Mouse (Mus musculus) embryo, embryonic 11 days (tissue): ENCODE measurements around the gene 1810010D01Rik.

Experiments used
- DNase-seq: peaks from one replicate; pipeline ENCODE4 v3.0.0-alpha.2; 2015

Gene 1810010D01Rik

GRCm38 (mm10) chr7:145211680-145212659 lies 4.1 kb upstream of the 1810010D01Rik start:
- peak; percentile 79 for DNase-seq

- no peak for DNase-seq
Measured at GRCm38 (mm10) chr7:145210477-145211070, 2.7 kb upstream of the 1810010D01Rik start.

- no peak for DNase-seq
Measured at GRCm38 (mm10) chr7:145206801-145207200, 1.1 kb downstream of the 1810010D01Rik start.

- DNase-seq = peak; percentile 94
Measured at GRCm38 (mm10) chr7:145206056-145206610, 1.8 kb downstream of the 1810010D01Rik start.

GRCm38 (mm10) chr7:145205363-145205902 lies 2.5 kb downstream of the 1810010D01Rik start:
- no peak for DNase-seq

- no peak for DNase-seq
Measured at GRCm38 (mm10) chr7:145199711-145200110, 8.2 kb downstream of the 1810010D01Rik start.

GRCm38 (mm10) chr7:145198223-145198714 lies 9.7 kb downstream of the 1810010D01Rik start:
- DNase-seq = no peak

- no peak for DNase-seq
Measured at GRCm38 (mm10) chr7:145197711-145198110, 10.2 kb downstream of the 1810010D01Rik start.

GRCm38 (mm10) chr7:145197042-145197441 lies 10.9 kb downstream of the 1810010D01Rik start:
- no peak for DNase-seq

- no peak for DNase-seq
Measured at GRCm38 (mm10) chr7:145196340-145196739, 11.6 kb downstream of the 1810010D01Rik start.

GRCm38 (mm10) chr7:145195186-145195927 lies 12.6 kb downstream of the 1810010D01Rik start:
- no peak for DNase-seq

GRCm38 (mm10) chr7:145194455-145195161 lies 13.3 kb downstream of the 1810010D01Rik start:
- no peak for DNase-seq

GRCm38 (mm10) chr7:145192836-145193235 lies 15.1 kb downstream of the 1810010D01Rik start:
- DNase-seq = no peak

GRCm38 (mm10) chr7:145190520-145190919 lies 17.4 kb downstream of the 1810010D01Rik start:
- DNase-seq = no peak

GRCm38 (mm10) chr7:145189342-145189741 lies 18.6 kb downstream of the 1810010D01Rik start:
- no peak for DNase-seq

- DNase-seq = no peak
Measured at GRCm38 (mm10) chr7:145187802-145188201, 20.1 kb downstream of the 1810010D01Rik start.

GRCm38 (mm10) chr7:145182388-145182787 lies 25.5 kb downstream of the 1810010D01Rik start:
- DNase-seq = no peak

- peak; percentile 64 for DNase-seq
Measured at GRCm38 (mm10) chr7:145181376-145182034, 26.4 kb downstream of the 1810010D01Rik start.

GRCm38 (mm10) chr7:145179691-145180091 lies 28.2 kb downstream of the 1810010D01Rik start:
- DNase-seq = peak; percentile 78

GRCm38 (mm10) chr7:145176750-145177589 lies 30.9 kb downstream of the 1810010D01Rik start:
- peak; percentile 32 for DNase-seq
